Mouse (Mus musculus) heart, postnatal 0 days (tissue): ENCODE measurements at regions not wholly inside any gene's neighbourhood (a gene's known extent, or its start where the extent isn't known, plus 50 kb on each side); places are given as distances from the start of the nearest gene placed in this dataset.

ENCODE experiments used
- ATAC-seq: fragments of 200-750 bp; cut with Nextera tagmentation; 2 replicates; pipeline ENCODE4 v1.8.0; 2017; ENCODE audit warnings: low read depth, moderate number of reproducible peaks, moderate library complexity; ENCODE audit not compliant: insufficient read depth
- DNase-seq: peaks from one replicate; pipeline ENCODE4 v3.0.0-alpha.2; 2016; ENCODE audit warnings: low spot score
- H3K27ac ChIP-seq: fragments of 300-500 bp; sonication (generic); 2 replicates; pipeline ENCODE4 v1.5.1; 2014; ENCODE audit warnings: low read depth, mild to moderate bottlenecking
- H3K27me3 ChIP-seq: fragments of 300-500 bp; sonication (generic); 2 replicates; pipeline ENCODE4 v1.6.1; 2014; ENCODE audit warnings: low read length, mixed read lengths; ENCODE audit not compliant: control insufficient read depth, insufficient read depth
- H3K36me3 ChIP-seq: fragments of 300-500 bp; sonication (generic); replicated peaks from 2 replicates; pipeline ENCODE4 v1.6.1; 2014; ENCODE audit warnings: low read length, mixed read lengths; ENCODE audit not compliant: control insufficient read depth, insufficient read depth
- H3K4me1 ChIP-seq: fragments of 300-500 bp; sonication (generic); 2 replicates; pipeline ENCODE4 v1.6.1; 2014; ENCODE audit warnings: antibody characterized with exemption; ENCODE audit not compliant: control insufficient read depth, insufficient read depth
- H3K4me2 ChIP-seq: fragments of 300-500 bp; sonication (generic); 2 replicates; pipeline ENCODE4 v1.6.1; 2014; ENCODE audit warnings: low read depth, mild to moderate bottlenecking, low read length, moderate library complexity
- H3K4me3 ChIP-seq: fragments of 300-500 bp; sonication (generic); 2 replicates; pipeline ENCODE4 v1.5.1; 2014; ENCODE audit warnings: low read depth, low read length
- H3K9ac ChIP-seq: fragments of 300-500 bp; sonication (generic); replicated peaks from 2 replicates; pipeline ENCODE4 v1.6.1; 2014; ENCODE audit warnings: low read depth, low read length, mixed read lengths
- H3K9me3 ChIP-seq: fragments of 300-500 bp; sonication (generic); replicated peaks from 2 replicates; pipeline ENCODE4 v1.6.1; 2016; ENCODE audit warnings: low read length; ENCODE audit not compliant: control insufficient read depth
- CTCF ChIP-seq: IDR thresholded peaks from 2 replicates; pipeline ENCODE4 v1.5.1; 2016; ENCODE audit warnings: antibody characterized with exemption, control low read depth, low read depth
- EP300 ChIP-seq: IDR thresholded peaks from 2 replicates; pipeline ENCODE4 v1.6.1; 2016; ENCODE audit warnings: antibody characterized with exemption, low read depth
- WGBS: fragments of 180-500 bp; shearing (Covaris S2); extraction: QIAGEN DNeasy Blood & Tissue Kit; methylation state at CpG from one replicate; pipeline ENCODE4 v1.1.7; 2014; 5-methylcytosine and 5-hydroxymethylcytosine counted together

GRCm38 (mm10) chr10:109561638-109562037 is 550.9 kb upstream of the Syt1 start:
- TF ChIP-seq CTCF (no peak), EP300 (no peak)
- H3K27ac ChIP-seq: no peak overlapping the region
- no peaks in the 10 kb centered on the region for H3K36me3 ChIP-seq
- H3K9ac ChIP-seq: no peak overlapping the region
- H3K4me1 ChIP-seq: no peaks in the 10 kb centered on the region
- H3K4me3 ChIP-seq: no peak overlapping the region
- DNase-seq (no peak), ATAC-seq (no peak)
- no peaks in the 10 kb centered on the region for H3K27me3 ChIP-seq
- H3K9me3 ChIP-seq: no peaks in the 10 kb centered on the region
- WGBS: 69% methylated on average over 2 of the region's 2 CpGs
- H3K4me2 ChIP-seq: no peak overlapping the region

GRCm38 (mm10) chr10:109561094-109561493 is 550.3 kb upstream of the Syt1 start:
- Histone ChIP-seq H3K27ac (no peak overlapping the region), H3K4me2 (no peak overlapping the region), H3K4me1 (no peaks in the 10 kb centered on the region), H3K36me3 (no peaks in the 10 kb centered on the region), H3K9me3 (no peaks in the 10 kb centered on the region), H3K9ac (no peak overlapping the region), H3K4me3 (no peak overlapping the region), H3K27me3 (no peaks in the 10 kb centered on the region)
- 12% methylated on average over 1 of the region's 1 CpGs for WGBS
- no peak for DNase-seq
- no peak for ATAC-seq
- TF ChIP-seq EP300 (no peak), CTCF (no peak)

DNA sequence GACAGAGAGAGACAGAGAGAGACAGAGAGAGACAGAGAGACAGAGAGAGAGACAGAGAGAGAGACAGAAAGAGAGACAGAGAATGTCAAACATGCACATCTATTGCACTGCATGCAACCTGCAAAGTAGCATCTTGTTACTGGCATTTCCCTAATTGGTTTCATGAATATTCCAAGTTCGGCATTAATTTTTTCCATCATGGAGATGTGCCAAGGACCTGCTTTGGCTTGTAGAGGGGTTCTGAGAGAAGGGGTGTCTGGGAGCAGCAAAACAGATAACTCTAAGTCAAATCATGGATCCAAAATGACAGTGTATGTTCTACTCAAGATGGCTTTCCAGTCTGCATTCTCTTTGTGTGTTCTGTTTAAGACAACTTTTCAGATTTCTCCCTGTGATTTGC is 532.5 kb upstream of the Syt1 start:
- no peak for ATAC-seq
- Histone ChIP-seq H3K9me3 (no peaks in the 10 kb centered on the region), H3K27ac (no peak overlapping the region), H3K4me2 (no peak overlapping the region), H3K36me3 (no peaks in the 10 kb centered on the region), H3K27me3 (no peaks in the 10 kb centered on the region), H3K9ac (no peak overlapping the region), H3K4me1 (no peaks in the 10 kb centered on the region), H3K4me3 (no peak overlapping the region)
- WGBS: 73% methylated on average over 1 of the region's 1 CpGs
- no peak for DNase-seq
- no peak for TF ChIP-seq CTCF
- TF ChIP-seq EP300: no peak

DNA sequence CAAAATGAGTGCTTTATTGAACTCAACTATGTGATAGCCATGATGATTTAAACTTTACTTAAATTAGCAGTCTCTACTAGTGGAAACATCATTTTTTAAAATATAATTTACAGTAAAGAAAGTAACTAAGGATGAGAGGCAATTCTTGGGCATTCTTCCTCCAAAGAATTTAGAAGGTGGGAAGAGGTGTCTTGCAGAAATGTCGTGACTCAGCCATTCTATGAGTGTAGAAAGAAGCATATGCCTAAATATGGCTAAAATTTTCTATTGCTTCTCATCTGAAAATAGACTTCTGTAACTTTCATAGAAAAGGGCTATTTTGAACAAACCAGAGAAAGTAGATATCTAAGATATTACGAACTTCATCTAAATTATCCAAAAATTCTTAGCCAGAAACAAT is 529.4 kb upstream of the Syt1 start:
- ATAC-seq (no peak), DNase-seq (no peak)
- H3K27ac ChIP-seq: no peak overlapping the region
- WGBS: 74% methylated on average over 2 of the region's 2 CpGs
- H3K27me3 ChIP-seq: no peaks in the 10 kb centered on the region
- no peak overlapping the region for H3K4me2 ChIP-seq
- no peaks in the 10 kb centered on the region for H3K36me3 ChIP-seq
- H3K9me3 ChIP-seq: no peaks in the 10 kb centered on the region
- TF ChIP-seq CTCF: no peak
- no peak for TF ChIP-seq EP300
- H3K4me1 ChIP-seq: no peaks in the 10 kb centered on the region
- H3K4me3 ChIP-seq: no peak overlapping the region
- no peak overlapping the region for H3K9ac ChIP-seq

DNA sequence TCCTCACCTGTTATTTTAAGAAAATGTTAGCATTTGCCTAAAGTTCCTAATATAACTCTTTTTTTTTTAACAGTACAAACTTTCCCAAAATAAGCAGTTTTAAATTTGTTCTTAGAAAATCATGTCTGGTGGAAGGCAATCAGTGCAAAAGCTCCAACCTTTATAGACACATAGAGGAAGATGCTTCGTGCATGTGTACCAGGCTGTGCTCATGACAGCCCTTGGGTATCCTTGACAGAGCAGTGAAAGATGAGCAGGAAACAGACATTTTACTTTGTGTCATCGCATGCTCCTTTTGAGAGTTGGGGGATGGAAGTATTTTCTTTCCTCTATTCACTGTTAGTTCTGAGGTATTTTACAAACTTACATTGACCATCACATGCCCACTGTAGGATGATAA is 517.3 kb upstream of the Syt1 start:
- no peak overlapping the region for H3K4me3 ChIP-seq
- DNase-seq (no peak), ATAC-seq (no peak)
- no peaks in the 10 kb centered on the region for H3K27me3 ChIP-seq
- no peak overlapping the region for H3K4me2 ChIP-seq
- no peaks in the 10 kb centered on the region for H3K9me3 ChIP-seq
- no peak overlapping the region for H3K9ac ChIP-seq
- no peak overlapping the region for H3K27ac ChIP-seq
- no peaks in the 10 kb centered on the region for H3K36me3 ChIP-seq
- H3K4me1 ChIP-seq: no peaks in the 10 kb centered on the region
- WGBS: 73% methylated on average over 2 of the region's 2 CpGs
- TF ChIP-seq CTCF (no peak), EP300 (no peak)

DNA sequence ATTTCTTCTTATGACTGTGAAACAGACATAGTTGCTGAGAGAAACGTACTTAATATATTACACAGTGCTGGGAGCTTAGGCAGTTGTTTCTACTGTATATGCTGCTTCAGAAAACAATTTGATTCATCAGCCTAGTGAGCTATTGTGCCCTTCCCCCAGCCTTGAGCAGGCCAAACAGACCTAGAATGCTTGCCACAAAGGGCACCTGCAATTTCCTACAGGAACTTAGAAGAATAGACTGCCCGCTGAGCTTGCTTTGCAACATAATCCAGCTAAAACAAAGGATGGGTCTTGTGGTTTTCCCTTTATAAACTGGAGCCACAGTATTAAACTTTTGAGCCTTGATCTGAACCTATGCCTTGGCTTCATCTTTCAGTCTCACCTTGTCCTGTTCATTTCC is 510.9 kb upstream of the Syt1 start:
- H3K36me3 ChIP-seq: no peaks in the 10 kb centered on the region
- no peaks in the 10 kb centered on the region for H3K9me3 ChIP-seq
- H3K4me3 ChIP-seq: no peak overlapping the region
- 38% methylated on average over 2 of the region's 2 CpGs for WGBS
- no peak overlapping the region for H3K9ac ChIP-seq
- no peak overlapping the region for H3K4me2 ChIP-seq
- TF ChIP-seq EP300: no peak
- no peak for TF ChIP-seq CTCF
- H3K27me3 ChIP-seq: no peaks in the 10 kb centered on the region
- no peaks in the 10 kb centered on the region for H3K4me1 ChIP-seq
- no peak for DNase-seq
- H3K27ac ChIP-seq: no peak overlapping the region
- no peak for ATAC-seq
